Mouse (Mus musculus) bone marrow macrophage, adult 2 months (primary cell): ENCODE measurements around the gene Zfp821.

Experiments
- CTCF ChIP-seq: IDR thresholded peaks from 2 replicates; pipeline ENCODE4 v1.5.1; 2012; ENCODE audit warnings: low read depth, mild to moderate bottlenecking, low read length, moderate library complexity
- POLR2A ChIP-seq: IDR thresholded peaks from 2 replicates; pipeline ENCODE4 v1.6.1; 2012; ENCODE audit warnings: mild to moderate bottlenecking, low read depth, low read length, borderline replicate concordance

GRCm38 (mm10) chr8:109734018-109734417 is 28.7 kb downstream of the Zfp821 start:
- TF ChIP-seq CTCF (no peak), POLR2A (no peak)
